Mouse (Mus musculus) erythroblast, embryonic 14.5 days (primary cell): ENCODE results near the gene Stxbp5l.

Experiments
- GATA1 ChIP-seq: IDR thresholded peaks from 2 replicates; pipeline ENCODE4 v1.6.1; 2012; ENCODE audit warnings: low read length, inconsistent platforms, mixed read lengths
- TAL1 ChIP-seq: IDR thresholded peaks from 3 replicates; pipeline ENCODE4 v1.6.1; 2012; ENCODE audit warnings: low read length, inconsistent platforms, mixed read lengths

DNA sequence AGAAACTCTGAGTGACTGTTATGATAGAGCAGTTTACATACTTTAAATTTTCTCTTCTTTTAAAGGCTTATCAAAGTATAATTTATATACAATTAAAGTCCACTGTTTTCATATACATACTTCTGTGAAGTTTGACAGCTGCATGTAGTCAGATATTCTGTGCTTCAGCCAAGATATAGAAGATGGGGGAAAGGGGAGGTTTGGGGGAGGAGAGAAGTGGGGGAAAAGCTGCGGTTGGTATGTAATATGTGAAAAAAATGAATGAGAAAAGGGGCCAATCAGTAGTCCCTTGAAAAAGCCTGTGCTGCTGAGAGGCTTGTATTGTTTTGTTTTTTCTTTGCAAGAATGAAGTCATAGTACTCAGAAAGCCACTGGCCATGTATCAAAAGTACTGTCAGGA is 295.1 kb downstream of the Stxbp5l start:
- no peak for TF ChIP-seq GATA1
- TF ChIP-seq TAL1 = no peak
